Mouse (Mus musculus) megakaryocyte progenitor cell, adult 5-6 weeks (primary cell): ENCODE data around the gene Ccdc85b. TPM values are rescaled to one million over a fixed set of nuclear protein-coding genes. Genes with fewer than 3 reads are reported as not detected.

Source experiments
- ATAC-seq: replicated peaks from 2 replicates; pipeline ENCODE4 v1.8.0; 2016; ENCODE audit warnings: mild to moderate bottlenecking, moderate TSS enrichment, inconsistent platforms; ENCODE audit not compliant: poor library complexity
- total RNA-seq, 2 experiments: library from RNA; stranded (forward) in 1 of 2; stranded (reverse) in 1 of 2; fragments of 157-497, 149-512 nt in 1 of 2; fragments of 200-1000 nt in 1 of 2; gene quantifications; 2 replicates each; pipeline versions ENCODE4 v1.2.3 to v1.2.4; 2015 to 2017

Ccdc85b gene
- total RNA-seq, 2 experiments from 2014 or later, result 0.99 to 3.0 TPM

DNA sequence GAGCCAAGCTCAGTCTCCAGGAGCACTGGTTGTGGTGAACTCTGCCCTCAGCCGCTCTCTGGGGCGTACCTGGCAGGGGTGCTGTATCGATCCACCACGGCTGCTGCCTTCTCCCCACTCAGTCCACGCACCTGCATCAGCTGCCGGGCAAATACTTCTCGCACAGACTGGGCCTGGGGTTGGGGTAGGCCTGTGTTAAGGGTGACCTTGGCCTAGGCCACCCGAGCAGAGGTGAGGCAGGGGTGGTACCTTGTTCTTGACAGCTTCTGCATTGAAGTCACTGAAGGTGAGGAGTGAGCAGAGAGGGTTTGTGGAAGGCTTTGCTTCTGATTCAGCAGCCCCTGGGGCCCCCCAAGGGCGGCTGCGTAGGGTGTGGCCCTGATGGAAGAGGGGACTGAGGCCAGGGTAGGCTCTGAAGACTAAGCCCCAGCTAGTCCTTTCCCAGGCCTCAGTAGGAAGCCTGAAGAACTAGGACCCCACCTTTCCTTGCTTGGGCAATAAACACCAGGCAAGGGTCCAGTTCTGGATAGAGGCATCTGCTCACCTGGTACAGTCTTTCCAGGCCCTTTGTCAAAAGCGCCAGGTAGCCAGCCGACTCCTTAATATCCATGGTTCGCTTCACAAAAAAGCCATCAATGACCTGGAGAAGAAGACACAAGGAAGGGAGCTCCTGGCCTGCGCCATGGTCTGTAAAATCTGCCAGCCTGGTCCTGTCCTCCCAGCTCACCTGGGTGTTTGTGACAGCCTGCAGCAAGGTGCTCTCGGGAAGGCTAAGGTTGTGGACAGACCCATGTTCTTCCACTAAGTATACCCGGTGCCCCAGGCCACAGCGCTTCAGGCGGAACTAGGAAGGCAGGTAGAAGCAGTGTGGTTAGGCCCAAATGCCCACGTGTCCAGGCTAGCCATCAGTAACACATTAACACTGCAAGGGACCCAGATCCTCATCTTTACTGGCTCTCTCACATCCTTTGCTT lies 26.0 kb upstream of the Ccdc85b start:
- no peak for ATAC-seq

DNA sequence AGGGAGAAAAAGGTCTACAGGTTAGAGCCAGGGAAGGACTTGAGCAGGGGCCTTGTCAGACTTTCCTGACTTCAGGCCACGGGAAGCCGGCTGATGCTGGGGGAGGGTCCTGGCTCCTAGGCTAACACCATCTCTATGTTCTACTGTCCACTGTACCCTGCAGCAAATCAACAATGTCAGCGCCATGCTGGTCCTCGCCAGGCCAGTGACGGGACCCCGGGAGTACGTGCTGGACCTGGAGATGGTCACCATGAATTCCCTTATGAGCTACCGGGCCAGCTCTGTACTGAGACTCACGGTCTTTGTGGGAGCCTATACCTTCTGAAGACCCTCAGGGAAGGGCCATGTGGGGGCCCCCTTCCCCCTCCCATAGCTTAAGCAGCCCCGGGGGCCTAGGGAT lies 23.7 kb upstream of the Ccdc85b start:
- no peak for ATAC-seq

DNA sequence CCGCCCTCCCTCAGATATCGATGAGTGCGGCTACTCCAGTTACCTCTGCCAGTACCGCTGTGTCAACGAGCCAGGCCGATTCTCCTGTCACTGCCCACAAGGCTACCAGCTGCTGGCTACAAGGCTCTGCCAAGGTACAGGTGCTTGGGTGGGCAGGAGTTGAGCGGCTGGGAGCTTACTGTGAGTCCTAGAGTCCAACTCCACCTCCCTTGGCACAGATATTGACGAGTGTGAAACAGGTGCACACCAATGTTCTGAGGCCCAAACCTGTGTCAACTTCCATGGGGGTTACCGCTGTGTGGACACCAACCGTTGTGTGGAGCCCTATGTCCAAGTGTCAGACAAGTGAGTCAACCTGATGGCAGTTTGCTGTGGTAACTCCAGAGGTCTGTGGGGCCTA lies 22.3 kb upstream of the Ccdc85b start:
- ATAC-seq, result no peak

- no peak for ATAC-seq
Observed at GRCm38 (mm10) chr19:5477668-5478300, 20.1 kb upstream of the Ccdc85b start.

GRCm38 (mm10) chr19:5477004-5477667 lies 19.4 kb upstream of the Ccdc85b start:
- no peak for ATAC-seq

GRCm38 (mm10) chr19:5475069-5475714 lies 17.5 kb upstream of the Ccdc85b start:
- no peak for ATAC-seq

DNA sequence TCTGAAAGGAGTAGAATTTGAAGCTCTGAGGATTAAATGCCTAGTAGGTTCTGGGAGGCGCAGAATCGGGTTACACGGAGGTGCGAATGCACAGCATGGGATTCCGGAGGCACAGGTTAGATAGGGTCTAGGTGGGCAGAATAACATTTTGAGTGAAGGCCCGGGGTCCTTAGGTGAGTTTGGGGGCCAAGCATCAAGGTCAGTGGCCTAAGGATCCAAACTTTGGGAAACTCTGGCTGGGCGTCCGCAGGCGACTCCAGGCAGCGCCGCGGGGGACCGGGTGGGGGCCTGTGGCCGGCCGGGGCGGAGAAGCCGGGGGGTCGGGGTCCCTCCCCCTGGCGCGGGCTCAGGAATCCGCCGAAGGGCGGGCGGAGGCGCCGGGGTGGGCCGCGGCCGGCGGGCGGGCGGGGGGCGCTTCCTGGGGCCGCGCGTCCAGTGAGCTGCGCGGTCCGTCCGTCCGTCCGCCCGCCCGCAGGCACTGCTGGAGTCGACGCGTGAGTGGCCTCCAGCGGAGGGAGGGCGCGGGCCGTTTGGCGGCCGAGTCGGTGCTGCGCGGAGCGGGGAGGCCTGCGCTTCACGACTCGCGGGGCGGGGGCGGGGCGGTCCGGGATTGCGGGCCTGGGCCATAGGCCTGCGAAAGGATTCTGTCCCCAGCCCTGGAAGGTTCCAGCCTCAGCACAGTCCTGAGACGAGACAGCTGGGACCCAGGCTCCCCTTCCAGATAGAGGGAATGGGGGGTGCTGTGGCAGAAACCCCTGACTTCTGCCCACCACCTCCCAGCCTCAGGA lies 16.8 kb upstream of the Ccdc85b start:
- peak; percentile 33 for ATAC-seq

DNA sequence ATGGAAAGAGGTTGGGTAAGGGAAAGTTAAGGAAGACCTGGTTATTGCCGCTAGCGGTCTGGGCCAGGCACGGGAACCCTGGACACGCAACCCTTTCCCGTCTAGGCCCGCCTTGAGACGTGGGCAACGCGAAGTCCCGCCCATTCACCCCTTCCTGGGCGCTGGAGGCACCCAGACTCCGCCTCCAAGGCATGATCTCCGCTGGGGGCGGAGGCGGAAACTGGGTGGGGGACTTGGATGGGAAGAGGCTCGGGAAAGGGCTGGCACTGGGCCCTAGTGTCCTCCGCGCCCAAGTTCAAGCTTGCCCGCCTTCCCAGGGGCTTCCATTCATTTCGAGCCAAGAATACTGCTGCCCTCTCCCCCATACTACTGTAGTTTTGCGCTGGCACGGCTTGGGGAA lies 16.0 kb upstream of the Ccdc85b start, which contains the start of gene Efemp2:
Gene Efemp2 (plus strand): TSS at position 235 of the 400 bp plus-strand sequence.
- peak; percentile 79 for ATAC-seq

DNA sequence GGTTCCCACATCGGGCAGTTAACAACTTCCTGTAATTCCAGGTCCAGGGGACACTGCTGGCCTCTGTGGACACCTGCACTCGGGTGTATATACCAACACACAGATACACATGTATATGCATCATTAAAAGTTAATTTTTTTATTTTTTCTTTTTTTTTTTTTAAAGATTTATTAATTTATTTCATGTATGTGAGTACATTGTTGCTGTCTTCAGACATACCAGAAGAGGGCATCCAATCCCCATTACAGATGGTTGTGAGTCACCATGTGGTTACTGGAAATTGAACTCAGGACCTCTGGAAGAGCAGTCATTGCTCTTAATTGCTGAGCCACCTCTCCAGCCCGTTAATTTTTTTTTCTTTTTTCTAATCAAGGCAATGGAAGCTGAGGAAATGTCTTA lies 15.2 kb upstream of the Ccdc85b start:
- no peak for ATAC-seq

GRCm38 (mm10) chr19:5471846-5472245 lies 14.2 kb upstream of the Ccdc85b start:
- ATAC-seq, result no peak

DNA sequence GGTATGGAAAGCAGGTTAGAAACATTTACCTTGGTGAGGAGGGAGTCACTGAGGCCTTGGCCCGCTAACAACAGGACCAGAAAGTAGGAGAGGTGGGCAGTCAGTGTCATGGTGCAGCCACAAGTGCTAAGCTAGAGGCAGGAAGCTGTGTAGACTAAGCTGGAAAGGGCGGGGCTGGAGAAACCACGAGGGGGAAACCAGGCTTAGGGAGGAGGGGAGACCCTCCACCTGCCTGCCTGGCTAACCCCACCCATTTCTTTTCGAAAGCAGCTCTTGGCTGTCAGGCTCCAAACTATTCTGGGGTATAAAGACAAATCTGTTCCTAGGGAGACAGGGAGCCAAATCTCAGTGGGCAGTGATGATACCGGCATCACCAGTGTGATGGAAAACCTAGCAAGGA lies 10.7 kb upstream of the Ccdc85b start, which contains the start of gene Ctsw:
Gene Ctsw (minus strand): TSS at position 134 of the 400 bp plus-strand sequence.
- ATAC-seq, result peak; percentile 29; the same call in 1 of the 2 replicates

DNA sequence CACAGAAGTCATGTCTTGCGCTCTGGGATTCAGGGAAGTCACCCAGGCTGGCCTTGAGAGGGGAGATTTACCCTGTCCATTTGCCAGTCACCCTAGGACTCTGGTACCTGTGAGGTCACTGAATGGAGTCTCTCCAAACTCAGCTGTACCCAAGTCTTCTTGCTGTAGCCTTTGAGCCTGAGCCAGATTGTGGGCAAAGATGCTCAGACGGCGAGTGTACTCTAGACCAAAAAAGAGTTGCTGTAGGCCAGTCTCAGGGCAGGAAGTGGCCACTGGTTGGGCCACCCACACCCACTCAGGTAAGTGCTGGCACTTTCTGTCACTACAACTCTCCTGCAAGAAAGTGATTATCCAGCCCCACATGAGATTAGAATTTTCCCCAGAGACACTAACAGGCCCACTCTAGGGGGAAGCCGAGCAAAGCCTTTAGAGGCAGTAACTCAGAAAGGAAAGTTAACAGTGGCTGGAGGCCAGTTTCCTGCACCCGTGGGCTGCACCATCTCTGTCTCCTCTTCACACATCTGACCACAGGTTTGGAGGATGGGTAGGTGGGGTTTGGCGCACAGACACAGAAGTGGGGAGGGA lies 9.3 kb upstream of the Ccdc85b start:
- no peak for ATAC-seq

- no peak for ATAC-seq
Observed at GRCm38 (mm10) chr19:5465037-5465436, 7.3 kb upstream of the Ccdc85b start.

- ATAC-seq, result 0 out of 2 replicates have a peak, but pooled peaks have one; percentile 33
Observed at GRCm38 (mm10) chr19:5463791-5464562, 6.3 kb upstream of the Ccdc85b start.

DNA sequence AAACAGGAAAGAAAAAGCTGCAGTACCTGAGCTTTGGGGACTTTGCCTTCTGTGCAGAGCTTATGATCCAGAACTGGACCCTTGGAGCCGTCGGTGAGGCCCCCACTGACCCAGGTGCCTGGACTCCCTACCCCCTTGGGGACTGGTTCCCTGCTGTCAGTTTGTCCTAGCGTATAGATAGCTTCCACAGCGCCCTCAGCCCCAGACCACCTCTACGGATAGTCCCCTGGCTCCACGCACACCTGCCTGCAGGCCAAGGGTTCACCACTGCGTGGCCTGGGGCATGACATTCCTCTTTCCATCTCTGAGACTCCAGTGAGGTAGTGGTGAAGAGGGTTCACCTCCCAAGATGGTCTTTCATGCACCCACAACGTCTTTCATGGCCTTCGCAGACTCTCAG lies 5.5 kb upstream of the Ccdc85b start:
- no peak for ATAC-seq

DNA sequence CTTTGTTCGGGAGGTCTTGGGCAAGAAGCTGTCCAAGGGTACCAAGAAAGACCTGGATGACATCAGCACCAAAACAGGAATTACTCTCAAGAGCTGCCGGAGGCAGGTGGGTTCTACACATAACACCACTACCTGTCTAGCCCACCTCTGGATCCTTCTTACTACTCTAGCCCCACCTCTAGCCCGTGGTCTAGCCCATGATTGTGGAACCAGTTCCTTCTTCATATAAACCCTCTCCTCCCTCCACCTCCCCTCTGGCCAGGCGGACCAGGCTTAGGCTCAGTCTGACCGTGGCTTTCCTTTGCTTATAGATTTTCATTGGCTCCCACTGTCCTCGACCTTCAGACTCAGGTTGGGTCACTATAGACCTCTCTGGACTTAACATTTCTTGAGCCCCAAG lies 3.7 kb upstream of the Ccdc85b start:
- no peak for ATAC-seq

- peak; percentile 74 for ATAC-seq
Observed at GRCm38 (mm10) chr19:5460465-5460911, 2.8 kb upstream of the Ccdc85b start, which contains the start of gene Fibp. Gene Fibp (plus strand): TSS chr19:5460615.

DNA sequence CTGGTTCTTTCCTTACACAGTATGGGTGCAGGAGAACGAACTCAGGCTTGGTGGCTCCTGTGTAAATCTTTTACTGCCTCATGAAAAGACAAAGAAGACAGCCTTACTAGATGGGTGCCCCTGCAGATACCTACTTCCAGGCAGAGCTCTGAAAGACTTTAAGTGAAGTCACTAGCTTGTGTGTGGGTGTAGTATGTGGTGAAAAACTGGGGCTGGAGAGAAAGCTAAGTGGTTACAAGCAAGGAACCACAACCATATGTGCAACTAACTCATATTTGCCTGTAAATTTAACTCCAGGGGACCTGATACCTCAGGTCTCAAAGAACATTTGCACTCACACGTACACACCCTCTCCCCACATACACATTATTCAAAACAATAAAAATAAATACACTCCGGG lies 2.2 kb upstream of the Ccdc85b start:
- no peak for ATAC-seq

GRCm38 (mm10) chr19:5459019-5459418 lies 1.3 kb upstream of the Ccdc85b start:
- ATAC-seq, result no peak
